Mouse (Mus musculus) cerebellum, adult 18-20 months (tissue): Measurements from ENCODE around the gene March2.

Source experiments
- DNase-seq, 2 experiments: peaks; one replicate each; pipeline ENCODE4 v3.0.0; 2021

The March2 gene

DNA sequence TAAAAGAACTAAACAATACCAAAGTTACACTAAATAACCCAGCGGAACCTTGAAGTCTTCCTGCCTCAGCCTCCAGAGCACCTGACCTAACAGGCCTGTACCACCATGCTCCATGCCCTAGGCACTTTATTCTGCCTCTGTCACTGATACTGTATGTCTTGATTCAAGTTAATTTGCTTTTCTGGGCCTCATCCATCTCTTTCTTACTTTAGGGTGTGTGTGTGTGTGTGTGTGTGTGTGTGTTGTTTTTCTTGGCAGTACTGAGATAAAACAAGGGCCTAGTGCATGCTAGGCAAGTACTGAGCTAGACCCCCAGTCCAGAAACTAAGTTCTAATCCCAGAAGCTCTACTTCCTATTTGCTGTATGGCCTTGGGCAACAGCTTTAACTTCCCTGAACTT is 1.2 kb downstream of the March2 start:
- DNase-seq = no peak

DNA sequence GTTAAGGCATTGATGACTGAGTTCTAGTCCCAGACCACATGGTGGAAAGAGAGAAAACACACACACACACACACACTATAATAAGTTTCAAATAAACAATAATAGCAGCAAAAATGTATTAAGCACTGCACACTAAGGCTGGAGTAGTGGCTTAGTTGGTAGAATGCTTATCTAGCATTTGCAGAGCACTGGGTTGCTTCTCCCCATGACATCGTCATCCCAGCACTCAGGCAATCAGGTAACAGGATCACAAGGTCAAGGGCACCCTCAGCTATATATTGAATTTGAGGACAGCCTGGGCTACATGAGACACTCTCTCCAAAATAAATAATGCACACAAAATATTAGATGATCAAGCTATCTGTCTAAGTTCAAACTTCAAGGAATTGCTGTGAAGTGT is 3.7 kb downstream of the March2 start:
- no peak for DNase-seq

DNA sequence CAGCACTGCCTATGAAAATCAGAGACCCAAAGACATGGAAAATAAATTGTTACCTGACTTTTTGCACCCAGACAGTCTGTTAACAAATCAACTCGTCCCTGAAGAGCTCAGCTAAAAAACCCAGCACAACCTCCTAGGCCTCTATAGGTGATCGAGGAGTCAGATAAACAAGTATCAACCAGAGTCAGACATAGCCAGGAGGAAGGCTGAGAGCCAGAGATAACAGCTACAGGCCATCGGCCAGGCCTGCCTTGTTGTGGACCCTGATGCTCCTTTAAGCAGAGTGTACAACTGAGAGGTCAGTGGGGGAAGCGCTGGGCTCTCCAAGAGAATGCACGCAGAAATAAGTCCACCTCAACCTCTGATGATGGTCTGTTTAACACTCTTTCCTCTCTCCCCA is 5.2 kb downstream of the March2 start:
- DNase-seq = no peak

DNA sequence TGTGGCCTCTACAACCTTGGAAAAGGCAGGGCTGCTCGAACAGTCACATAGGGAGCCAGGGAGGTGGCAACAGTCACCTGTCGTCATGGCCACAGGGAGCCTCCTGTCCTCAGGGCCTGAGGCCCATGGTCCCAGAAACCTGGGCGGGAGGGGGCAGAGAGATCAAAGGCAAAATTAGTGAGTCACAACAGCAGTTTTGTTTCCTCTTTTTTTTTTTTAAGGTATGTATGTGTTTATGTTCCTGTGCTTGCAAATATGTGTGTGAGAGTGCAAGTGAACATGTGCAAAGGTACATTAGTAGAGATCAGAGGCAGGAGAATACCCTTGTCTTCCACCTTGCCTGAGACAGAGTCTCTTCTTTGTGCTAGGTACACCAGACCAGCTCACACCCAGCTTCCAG is 8.6 kb downstream of the March2 start:
- DNase-seq = no peak

DNA sequence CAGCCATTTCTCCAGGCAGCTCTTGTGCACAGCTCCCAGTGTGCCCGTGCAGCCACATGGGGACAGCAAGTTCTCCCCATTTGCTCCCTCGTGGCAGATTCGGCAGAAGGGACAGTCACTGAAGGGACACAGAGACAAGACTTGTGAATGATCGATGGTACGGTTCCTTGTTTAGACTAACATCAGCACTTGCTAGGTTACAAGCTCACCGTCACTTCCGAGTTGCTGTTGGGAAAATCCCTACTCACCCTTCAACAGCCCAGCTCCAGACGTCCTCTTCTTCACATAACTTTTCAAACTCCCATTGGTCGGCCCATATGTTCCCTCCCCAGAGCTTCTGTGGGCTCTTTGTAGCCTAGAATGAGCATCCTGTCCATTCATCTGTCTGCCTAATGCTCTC is 15.4 kb downstream of the March2 start:
- no peak for DNase-seq

DNA sequence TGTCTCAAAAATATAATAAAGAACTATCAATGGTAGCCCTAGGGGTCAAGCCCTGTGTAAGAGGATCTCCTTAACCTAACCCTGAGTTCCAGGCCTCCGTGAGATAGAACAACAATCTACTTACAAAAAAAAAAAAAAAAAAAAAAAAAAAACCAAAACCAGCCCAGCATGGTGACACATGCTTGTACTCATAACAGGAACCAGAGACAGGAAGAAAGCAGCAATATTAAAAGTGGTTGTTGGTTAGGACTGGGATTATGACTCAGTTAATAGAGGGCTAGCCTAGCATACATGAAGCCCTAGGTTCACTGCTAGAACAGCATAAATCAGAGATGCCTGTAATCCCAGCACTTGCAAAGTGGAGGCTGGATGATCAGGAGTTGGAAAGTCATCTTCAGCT is 16.3 kb downstream of the March2 start:
- no peak for DNase-seq

DNA sequence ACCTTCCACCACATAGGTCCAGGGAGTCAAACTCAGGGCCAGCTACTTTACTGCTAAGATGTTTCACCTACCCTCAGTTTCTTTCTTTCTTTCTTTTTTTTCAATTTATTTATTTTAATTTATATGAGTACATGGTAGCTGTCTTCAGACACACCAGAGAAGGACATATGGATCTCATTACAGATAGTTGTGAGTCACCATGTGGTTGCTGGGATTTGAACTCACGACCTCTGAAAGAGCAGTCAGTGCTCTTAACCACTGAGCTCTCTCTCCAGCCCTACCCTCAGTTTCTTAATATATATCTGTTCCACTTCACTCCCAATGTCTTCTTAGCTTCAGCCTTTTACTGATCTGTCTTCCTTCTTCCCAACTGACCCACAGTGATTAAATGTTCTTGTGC is 23.0 kb downstream of the March2 start:
- DNase-seq = no peak

DNA sequence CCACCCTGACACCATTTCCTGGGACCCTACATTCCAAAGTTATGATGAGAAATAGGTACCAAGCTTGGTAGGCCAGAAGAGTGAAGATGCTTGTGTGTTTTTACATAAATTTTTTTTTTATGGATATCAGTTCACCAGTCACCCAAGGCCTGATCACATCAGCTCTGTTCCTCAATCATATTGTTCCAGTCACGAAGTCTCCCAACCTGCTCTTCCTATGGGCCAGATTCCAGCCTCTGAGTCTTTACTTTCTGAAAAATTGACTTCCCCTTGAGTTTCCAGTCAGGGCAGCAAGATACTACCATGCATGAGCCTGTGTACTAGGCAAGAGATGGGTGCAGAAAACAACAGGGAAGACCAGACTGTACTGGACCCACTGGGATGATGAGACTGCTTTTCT is 31.7 kb downstream of the March2 start, which contains the start of gene Hnrnpm:
Gene Hnrnpm (minus strand): TSS at position 101 of the 400 bp plus-strand sequence.
- no peak for DNase-seq

DNA sequence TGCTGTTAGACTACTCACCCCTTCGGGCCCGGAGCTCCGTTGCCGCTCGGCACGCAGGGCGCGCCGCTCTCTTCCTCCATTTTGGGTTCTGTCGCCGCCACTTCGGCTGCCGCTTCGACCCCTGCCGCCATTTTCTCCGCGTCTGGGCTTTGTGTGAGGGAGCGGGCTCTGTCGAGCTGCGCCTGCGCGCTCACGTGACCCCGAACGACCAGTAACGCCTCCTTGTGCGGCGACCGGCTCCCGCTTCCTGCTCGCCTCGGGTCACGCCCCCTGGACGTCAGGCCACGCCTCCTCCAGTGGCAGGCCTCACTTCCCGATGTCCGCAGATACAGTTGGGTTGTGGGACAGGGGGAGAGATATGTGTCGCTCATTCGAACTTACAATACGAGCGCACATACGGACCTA is 33.2 kb downstream of the March2 start:
- peak; percentile 97 to 98 for DNase-seq

DNA sequence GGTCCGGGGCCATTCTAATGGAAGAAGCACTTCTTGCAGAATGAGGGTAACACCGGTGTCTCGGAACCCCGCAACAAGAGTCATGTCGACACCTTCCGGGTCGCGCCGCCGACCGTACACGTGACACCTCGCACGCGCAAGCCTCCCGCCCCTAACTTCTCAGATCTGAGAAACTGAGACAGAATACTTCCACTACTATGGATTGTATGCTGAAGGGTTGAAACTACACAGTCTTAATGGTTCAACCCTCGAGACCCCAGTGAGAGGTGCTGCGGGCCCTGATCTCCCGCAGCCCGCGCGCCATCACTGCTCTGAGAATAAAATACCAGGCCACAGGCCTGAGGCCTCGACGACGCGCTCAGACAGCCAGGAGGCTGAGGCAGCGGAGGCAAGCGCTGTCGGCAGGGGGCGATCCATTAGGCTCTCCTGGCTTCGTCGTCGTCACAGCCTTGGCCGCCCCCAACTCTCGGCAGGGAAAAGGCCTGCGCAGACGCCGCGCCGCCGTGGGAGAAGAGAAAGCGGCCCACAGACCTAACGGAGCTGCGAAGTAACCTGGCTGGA is 33.7 kb downstream of the March2 start:
- peak; percentile 58 to 69 for DNase-seq

DNA sequence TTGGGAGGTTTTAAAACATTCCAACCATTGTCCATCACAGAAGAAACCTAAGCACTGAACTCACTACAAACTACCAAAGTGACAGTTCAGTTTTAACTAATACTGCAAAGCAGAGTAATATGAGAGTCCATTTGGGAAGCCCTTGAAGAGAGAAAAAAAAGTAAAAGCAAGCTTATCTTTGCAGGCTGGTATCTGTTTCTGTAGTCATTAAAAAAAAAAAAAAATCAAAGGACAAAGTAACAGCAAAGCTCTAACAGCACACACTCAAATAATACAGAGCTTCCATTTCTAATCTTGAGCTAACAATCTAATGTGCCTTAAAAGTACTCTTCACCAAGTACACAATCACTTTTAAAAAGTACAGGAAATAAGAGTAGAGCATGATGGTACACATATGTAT is 36.7 kb downstream of the March2 start:
- no peak for DNase-seq

DNA sequence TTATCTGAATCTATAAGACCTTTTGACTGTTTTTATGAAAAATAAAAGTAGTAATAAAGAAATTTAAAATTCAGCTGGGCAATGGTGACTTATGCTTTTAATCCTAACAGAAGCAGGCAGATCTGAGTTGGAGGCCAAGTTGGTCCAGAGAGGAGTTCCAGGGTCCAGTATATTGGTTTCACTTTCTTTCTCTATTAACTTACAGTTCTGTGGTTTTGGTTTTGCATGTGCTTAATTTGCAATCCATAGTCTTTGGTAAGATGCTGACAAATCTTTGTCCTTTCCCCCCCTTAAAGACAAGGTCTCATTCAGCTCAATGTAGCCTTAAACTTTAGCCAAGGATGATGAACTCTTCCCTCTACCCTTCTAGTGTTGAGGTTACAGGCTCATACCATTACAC is 39.7 kb downstream of the March2 start:
- no peak for DNase-seq

DNA sequence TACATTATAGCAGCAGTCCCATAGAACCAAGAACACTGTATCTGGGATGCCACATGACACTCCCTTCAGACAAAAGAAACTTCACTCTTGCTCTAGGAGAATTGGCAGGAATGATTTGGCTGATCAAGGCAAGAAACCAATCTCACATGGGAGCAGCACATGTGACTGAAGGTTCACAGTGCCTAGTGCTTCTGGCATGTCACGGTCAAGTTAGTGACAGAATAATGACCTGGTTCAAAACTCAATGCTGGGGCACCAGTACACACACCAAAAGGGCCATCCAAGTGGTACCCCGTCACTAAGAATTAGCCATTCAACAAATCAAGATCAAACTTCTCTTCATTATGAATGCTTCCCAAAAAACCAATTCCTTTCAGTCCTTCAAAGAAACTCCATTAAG is 42.4 kb downstream of the March2 start:
- DNase-seq = no peak

DNA sequence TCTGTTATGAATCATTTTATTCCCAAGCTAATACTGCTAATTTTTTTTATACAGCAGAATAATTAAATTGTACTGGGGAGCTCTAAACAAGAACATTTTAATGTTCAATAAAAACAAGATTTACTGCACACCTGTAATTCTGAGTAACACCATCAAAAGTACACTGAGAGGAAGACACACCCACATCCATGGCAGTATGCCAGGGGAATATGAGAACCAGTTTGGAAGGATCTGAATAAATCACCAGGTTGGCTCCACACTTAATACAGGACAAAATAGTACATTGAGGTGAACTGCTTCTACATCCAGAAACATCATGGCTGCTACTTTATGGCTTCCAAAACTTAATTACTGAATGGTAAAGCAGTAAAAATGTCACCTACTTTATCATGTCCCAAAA is 43.0 kb downstream of the March2 start:
- DNase-seq = peak; percentile 27 to 28

DNA sequence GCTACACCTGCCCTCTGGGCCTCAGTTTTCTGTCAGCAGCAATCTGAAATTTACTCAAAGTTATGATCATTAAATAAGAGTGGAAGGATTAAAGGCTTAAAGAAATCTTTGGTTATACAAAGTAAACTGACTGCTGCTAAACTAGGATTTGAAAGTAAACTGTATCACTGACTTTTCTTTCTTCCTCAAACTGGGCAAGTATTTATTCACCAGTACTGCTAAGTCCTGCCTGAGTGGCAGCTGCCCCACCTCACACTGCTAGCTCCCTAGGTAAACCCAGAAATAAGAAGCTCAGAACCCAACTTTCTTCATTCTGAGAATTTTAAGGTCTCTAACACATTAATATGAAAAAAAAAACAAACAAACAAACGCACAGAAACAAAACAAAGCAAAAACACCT is 44.6 kb downstream of the March2 start:
- no peak for DNase-seq

DNA sequence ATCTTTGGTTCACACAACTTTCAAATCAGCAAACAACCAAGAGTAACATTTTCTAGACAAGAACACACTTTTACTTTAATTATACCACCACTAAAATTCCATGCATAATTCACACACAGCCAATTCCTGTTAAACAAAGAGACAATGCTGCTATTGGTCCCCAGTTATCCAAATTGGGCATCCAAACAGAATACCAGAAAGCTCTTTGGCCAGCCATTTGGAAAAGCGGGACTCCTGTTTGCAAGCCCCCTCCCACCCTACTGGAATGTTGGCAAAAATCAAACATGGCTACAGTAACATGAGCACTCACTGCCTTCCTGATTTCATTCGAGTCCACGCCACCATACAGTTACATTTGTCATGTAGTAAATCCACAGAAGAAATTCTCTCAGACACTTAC is 48.8 kb downstream of the March2 start:
- no peak for DNase-seq

DNA sequence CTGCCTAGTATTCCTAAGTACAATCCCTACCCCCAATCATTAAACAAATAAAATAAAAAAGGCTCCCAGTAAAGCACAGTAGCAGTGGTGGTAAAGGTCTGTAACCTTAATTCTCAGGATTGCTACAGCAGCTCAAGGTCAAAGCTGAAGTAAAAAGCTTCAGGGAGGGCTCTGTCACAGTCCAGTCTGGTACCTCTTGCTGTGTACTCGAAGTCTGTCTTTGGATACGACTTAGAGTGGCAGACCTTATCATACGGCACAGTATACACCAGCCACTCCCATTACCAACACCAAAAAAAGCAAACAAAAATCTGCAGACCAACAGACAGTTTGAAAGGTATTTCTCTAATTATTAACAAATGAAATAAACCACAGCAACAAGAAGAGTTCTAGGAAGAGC is 51.7 kb downstream of the March2 start:
- DNase-seq = no peak

DNA sequence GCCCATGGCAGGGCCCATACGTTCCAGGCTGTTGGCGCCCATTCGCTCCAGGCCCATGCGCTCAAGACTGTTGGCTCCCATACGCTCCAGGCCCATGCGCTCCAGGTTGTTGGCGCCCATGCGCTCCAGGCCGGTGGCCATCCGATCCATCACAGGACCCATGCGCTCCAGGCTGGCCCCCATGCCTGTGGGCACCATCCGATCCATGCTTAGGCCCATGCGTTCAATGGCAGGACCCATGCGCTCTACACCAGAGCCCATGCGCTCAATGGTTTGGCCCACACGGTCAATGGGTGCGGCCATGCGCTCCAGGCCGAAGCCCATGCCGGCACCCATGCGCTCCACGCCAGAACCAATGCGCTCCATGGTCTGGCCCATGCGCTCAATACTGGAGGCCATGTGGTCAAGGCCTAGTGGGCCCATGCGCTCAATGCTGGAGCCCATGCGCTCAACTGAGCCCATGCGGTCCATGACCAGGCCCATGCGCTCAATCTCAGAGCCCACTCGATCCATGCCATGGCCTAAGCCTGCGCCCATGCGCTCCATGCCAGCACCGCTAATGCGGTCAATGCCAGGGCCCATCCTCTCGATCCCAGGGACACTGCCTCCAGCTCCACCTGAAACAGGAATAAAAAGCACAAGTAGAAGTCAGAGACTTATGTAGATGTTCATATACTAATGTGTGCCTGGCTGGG is 68.5 kb downstream of the March2 start:
- no peak for DNase-seq

DNA sequence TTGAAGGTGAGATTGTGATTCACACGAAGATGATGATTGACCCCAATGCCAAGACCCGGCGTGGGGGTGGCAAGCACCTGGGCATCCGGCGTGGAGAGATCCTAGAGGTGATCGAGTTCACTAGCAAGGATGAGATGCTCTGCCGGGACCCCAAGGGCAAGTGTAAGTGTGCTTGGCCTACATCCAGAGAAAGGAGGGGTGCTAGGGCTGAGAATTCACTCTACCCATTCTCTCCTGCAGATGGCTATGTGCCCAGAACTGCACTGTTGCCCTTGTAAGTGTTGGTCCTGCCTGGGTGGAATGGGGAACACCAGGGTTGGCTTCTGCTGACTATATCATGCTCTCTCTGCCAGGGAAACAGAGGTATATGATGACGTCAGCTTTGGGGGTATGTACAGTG is 73.4 kb downstream of the March2 start:
- DNase-seq = no peak

DNA sequence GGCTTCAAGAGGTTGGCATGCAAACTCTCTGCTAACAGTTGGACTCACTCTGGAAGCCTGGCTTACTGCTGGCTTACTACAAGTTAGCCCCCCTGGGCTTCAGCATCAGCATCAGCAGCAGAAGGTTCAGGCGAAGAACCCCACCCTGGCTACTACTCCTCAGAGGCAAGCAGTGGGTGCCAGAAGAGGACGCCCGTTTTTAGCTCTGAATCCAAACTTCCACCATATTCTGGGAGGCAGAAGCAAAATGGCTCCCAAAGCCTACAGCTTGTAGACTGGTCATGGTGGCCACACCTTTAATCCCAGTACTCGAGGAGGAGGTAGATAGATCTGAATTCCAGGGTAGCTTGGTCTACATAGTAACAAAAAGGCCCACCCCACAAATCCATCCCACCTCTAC is 74.4 kb downstream of the March2 start:
- DNase-seq = no peak

DNA sequence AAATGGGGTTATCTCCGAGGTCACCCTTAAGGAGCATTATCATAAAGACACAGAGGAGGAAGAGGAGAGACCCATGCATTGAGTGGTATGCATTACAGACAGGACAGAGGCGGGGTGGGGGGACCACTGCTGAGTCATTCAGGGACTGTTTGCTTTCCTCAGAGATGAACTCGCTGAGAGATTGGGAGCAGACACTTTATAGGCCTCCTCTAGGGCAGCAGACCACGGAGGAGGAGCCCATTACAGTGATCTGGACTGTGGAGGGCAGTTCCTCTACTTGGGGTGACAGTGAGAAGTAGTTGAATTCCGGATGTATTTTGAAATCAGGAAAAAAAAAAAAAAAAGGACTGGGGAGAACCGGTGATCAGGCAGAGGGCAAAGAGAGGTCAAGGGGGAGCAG is 78.7 kb downstream of the March2 start:
- DNase-seq = no peak

DNA sequence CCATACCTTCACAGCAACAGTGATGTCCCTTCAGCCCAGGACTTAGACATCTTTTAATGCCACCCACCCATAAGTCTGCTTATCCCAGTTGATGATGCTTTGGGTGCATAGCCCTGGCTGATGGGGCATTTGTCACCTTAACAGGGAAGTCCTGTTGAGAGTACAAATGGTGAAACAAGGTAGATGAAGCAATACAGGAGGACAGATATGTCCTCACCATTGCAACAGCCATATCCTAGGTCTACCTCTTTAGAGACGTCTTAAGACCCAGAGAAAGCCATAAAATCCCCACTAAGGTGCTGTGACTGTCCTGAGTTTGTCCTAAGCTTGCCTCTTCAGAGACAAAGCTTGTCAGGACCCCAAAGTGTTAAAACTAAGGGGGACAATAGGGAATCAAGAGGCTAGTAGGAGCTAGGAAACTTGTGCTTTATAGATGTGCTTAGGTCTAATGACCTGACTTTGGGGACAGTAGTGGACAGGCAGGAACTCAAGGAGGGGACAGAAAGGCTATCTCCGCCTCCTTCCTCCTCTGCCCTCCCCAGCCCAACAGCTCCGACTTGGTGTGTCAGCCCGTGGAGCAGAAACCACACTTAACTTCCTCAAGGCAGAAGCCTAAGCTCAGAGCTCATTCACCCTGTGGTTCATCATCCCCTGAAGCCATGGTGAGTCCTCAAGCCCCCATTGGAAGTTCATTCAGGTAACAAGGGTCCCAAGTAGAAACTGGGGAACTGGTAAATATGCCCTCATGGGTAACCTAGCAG is 80.8 kb downstream of the March2 start, which contains the start of gene Pram1:
Gene Pram1 (plus strand): TSS at position 541 of the 761 bp plus-strand sequence.
- no peak for DNase-seq

DNA sequence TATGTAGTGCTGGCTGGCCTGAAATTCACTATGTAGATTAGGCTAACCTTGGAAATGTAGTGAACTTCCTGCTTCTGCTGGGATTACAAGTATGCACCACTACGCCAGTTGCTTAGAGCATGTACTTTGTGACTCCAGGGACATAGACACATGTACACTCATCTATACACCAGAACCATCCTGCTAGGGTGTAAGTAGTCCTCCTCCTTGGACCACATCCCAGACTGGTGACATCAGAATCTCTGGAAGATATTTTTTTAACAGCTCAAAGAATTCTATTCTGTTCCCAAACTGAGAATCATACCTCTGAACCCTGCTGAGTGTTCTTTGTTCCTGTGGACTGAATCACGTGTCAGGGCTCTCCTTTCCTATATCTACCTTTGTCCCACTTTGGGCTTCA is 81.4 kb downstream of the March2 start:
- no peak for DNase-seq
